Mouse (Mus musculus) c-Kit-positive CD71-positive TER-119-negative erythroid progenitor cells, embryonic 14.5 days (primary cell): ENCODE data around the gene Mob3b.

ENCODE experiments used
- DNase-seq: peaks from one replicate; pipeline ENCODE4 v3.0.0-alpha.2; 2013; ENCODE audit warnings: low read depth

The Mob3b gene

DNA sequence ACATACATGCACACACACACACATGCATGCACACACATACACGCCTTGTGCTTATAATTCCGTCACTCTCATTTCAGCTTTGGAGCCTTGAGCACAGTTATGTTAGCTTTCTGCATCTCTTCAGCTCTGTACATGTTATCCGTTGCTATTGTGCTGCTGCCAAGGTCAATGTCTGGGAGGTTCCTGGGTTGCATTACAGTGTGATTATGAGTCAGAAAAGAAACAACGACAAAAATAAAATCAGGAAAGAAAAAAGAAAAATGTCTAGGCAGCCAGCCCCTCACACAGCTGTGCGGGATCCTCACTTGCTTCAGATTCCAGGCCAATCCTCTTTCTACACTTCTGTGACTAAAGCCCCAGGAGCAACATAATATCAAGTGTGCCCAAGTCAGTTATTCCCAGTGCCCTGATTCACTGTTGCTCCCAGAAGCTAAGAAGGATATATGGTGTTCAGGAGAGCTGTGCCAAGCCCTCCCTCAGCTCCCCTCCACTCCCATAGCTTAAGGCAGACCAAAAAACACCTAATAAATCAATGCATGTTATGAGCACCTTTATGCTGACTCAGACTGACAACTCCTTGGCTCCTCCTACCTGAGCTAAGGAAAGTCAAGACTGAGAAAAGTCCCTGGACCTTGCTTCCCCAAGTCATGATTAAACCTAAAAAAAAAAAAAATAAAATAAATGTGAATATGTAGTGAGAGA, 152.1 kb downstream of the Mob3b start:
- no peak for DNase-seq

DNA sequence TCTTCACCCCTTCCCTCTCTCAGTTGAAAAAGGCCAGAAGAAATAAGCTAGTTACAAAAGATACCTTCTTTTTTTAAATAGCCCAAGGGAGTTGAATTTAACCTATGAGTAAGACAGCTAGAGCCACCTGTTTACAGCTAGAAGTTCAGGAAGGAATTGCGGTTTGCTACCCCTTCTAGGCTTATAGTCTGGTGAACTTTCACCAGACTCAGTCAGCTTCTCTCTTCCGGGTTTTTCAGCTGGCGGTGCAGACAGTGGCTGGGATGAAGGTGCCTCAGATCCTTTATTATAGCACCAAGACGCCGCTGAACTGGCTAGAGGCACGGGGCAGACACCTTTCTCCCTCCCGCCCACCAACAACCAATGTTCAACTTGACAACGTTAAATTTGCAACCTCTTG, 152.8 kb downstream of the Mob3b start:
- no peak for DNase-seq

DNA sequence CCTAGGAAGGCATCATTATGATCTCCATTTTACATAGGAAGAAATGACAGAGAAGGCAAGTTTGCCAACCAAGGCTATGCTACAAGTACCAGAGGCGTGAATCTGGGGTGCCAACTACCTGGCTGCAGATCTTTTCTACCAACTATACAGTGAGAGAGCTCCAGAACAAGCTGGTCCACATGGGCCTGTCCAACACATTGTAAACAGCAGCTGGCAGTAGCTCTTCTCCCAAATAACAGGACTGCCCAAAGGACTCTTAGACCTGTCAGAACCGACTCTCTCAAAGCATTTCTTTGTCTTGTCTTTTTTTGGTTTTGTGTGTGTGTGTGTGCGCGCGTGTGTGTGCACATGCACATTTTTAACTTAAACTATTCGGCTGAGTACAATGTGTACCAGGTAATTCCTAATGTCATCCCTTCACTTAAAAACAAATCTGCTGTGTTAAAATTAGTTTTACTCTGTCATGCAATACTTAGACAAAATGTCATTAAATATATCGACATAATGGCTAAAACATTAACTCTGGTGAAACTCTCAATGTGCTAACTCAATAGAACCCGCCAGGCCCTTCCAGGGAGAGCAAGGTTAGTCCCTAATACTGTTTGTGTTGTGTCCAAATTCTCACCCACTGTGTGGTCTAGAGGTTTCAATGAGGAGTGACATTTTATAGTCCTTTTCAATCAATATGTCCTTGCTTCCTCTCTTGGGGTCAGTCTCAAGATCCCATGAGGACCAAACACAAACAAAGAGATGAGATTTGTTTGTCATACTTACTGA, 153.5 kb downstream of the Mob3b start:
- no peak for DNase-seq

DNA sequence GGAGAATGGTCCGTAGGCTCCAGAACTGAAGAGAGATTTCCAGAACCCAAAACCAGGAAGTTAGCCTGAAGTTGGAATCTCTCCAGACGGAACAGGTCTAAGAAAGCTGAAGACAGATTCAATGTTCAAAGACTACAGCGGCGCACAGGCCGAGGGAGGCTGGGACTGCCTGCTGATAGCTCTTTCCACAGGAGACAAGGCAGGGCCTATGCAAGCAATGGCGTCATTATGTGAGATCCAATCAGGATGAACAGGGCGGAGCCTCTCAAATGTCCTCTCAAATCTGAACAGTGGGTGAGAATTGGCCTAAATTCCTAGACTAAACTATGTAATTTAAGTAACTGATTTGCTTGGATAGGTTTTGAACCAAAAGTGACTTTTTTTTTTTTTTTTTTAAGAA, 160.7 kb downstream of the Mob3b start:
- no peak for DNase-seq

DNA sequence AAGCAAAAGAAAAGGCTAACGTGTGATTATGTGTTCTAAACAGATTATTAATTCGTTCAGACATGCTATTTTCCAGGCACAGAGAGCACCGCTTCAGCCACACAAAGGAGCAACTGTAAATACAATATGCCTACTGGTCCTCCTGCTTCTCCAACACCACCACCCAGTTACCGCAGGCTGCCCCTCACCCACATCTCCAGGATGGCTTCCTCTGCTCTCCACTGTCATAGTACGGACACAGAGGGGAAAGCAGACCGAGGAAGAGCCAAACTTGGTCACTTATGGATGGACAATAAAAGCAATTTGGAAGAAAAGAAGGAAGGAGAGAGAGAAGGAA, 163.7 kb downstream of the Mob3b start:
- no peak for DNase-seq

DNA sequence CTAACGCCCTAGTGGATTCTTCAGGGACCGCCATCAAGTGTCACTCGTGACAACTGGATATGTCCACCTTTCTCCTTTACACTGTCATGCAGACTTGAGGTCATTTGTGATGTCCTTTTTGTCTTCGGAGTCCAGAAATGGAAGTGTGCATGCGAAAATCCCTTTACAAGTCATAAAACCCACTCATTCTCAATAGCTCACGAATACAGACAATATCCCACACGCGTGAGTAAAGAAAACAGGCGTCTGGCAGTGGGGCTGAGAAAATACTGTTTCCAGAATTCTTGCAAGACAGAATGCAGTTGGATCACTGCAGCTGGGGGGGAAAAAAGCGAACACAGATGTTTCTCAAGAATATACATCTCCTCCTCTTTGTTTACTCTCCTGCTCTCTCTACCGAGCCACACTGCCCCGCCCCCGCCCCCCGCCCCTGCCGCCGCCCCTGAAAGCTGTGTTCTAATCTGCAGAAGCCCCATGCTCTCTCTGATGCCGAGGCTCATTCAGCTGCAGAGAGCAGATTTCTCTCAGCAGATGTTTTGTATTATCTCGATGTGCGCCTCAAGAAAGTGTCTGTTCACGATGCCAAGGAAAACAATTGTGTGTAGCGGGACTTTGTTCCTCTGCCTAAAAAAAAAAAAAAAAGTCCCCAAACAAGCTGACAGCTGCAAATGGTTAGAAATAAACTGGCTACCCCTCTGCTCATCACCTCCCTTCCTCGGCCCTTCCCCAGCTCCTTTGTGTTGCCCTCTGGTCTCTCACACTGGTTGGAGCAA, 164.2 kb downstream of the Mob3b start:
- no peak for DNase-seq

DNA sequence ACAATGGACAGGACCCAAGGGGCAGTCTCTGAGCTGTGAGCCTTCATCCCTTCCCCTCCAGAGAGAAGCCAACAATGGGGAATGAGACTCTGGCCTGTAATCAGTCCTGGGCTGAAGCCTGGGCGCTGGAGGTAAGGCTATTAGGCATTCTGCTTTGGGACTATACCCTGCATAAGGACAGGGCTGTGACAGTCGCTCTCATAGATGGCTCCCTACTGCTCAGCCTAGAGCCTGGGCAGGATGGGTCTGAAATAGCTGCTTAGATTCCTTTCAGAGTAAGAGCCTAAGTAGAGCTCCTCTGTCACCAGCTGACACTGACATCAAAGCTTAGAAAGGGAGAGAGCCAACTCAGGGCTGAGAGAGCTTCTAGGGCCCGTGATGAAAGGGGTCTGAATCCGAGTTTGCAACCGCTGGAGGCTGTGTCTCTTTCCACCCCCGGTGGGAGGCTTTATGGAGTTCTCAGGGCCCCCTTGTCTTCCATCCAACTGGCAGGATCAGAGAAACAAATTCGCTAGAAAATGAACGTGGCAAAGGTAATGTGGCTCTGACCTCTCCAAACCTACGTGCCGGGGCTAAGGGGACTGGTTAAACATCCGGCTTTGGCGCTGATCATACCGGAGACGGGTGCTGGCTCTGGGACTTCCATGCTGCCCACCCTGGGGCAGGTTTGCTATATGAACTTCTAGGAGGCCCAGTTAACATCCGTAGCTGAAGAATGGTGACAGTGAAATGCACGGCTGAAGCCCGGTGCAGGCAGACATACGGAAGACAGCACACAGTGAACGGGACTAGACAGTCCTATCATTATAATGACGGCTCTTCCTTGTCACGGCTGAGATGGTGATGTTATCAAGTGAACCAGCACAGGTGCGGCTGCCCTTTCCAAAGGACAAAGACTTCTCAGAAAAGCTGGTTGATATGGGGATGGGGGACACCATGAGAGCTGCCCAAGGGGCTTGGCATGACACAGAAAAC, 165.1 kb downstream of the Mob3b start:
- DNase-seq, result no peak

DNA sequence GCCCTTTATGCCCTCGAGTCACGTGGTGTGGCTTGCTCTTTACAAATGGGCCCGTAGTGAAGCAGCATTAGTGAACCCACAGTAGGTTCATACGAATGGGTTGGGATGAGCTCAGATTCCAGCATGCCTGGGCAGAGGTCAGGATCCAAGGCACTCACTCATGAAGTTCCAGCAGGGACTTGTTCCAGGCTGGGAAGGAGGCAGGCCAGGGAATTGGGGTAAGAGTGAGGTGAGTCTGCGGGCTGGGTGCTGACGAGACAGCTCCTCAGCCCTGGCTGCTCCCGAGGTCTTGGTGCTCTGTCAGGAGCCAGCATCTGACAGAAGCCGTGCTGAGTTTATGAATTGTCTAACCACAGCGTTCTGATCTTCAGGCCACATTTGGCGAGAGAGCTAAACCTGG, 166.2 kb downstream of the Mob3b start:
- no peak for DNase-seq

DNA sequence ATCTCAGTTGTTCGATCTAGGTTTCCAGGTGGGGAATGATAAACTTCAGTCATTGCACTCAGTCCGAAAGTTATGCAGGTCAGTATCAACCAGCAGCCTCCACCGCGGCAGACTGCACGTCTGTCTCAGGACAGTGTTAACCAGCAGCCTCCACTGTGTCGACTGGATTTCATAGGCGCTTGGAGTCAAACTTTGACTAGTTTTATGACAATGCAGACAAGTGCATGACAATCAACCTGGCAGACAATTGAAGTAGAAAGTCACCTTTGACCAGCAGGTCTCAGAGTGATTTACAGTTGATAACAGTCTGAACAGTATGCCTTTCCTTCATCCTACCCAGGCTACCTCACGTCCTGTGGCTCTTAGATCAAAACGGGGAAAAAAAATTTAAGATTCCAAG, 166.6 kb downstream of the Mob3b start:
- DNase-seq, result no peak

DNA sequence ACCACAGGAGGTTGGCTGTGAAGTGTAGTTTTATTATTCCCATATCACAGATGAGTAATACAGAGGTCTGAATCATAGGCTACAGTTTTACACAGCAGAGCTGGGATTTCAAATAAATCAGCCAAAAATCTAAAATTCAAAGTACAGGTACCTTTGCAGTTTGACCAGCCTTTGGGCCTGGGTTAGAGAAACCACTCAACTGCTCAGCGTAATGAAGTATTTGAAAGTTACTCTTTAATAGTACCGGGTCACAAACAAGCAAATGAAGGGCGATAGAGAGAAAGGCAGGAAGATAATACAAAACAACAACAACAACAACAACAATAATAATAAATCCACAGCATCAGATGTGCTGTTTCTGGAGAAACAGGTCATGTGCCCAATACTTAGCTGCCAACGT, 169.7 kb downstream of the Mob3b start:
- no peak for DNase-seq

DNA sequence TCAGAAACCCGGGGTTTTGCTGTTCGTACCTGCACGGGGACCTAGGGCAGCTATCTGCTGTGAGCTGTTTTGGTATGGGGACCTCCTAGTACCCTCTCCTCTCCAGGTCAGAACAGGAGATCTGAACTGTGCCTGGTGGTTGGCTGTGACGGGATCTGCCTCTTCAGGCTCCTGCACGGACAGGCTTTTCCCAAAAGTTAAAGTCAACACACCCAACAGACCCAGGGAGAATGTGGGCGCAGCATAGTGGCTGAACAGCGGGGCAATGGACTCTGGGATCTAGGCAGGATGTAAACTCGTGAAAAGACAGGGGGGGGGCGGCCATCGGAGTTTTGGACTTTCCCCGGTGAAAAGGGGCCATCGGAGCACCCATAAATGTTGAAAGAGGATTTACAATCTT, 170.2 kb downstream of the Mob3b start:
- DNase-seq, result no peak

DNA sequence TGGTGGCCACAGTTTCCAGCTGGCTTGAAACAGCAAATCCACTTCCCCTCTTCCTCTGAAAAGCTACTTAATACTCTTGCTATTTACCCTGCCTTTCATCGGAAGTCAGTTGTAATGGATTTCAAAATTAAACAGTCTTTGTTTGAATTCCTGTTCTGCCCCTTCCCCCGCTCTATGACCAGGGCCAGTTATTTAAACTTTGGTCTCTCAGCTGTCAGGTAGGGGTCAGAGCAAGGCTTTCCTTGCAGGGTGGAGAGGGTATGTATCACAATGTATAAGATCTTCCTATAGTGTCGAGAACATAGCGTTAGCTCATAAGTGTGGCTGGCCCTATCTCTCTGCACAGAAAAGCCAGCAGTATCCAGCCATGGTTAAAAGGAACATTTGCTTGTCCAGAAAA, 170.6 kb downstream of the Mob3b start:
- no peak for DNase-seq

DNA sequence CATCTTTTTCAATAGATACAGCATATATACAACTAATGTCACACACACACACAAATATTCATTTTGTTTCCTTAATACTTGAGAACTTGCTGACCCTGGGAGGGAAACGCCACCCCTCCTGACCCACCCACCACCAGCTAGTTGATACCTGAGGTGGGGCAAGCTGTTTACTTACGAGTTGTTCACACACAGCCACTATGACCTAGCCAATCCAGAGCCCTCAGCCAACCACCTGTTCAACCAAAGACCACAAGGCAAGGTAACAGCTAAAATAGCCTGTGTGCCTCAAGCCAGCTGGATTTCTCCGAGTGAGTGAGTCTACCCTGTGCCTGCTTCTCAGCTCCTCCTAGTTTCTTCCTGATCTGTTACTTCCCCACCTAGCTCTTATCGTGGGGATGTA, 172.9 kb downstream of the Mob3b start:
- DNase-seq, result no peak

DNA sequence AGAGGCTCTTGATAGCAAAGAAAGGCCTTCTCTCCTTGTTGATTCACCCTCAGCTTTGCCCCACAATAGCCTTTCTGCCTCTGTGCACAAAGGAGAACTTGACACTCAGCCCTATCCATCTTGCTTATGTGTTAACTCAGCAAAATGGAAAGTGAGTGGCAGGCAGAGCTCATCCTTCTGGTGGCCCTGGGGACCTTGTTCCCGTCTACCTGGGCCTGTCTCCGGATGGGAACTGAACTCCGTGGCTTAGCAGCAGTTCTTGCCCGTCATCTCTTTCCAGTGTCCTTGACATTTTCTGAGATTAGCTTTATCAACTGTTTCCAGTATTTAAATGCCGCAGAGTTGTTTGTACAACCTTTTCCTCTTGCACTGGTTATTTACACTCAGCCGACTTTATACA, 173.8 kb downstream of the Mob3b start:
- no peak for DNase-seq

DNA sequence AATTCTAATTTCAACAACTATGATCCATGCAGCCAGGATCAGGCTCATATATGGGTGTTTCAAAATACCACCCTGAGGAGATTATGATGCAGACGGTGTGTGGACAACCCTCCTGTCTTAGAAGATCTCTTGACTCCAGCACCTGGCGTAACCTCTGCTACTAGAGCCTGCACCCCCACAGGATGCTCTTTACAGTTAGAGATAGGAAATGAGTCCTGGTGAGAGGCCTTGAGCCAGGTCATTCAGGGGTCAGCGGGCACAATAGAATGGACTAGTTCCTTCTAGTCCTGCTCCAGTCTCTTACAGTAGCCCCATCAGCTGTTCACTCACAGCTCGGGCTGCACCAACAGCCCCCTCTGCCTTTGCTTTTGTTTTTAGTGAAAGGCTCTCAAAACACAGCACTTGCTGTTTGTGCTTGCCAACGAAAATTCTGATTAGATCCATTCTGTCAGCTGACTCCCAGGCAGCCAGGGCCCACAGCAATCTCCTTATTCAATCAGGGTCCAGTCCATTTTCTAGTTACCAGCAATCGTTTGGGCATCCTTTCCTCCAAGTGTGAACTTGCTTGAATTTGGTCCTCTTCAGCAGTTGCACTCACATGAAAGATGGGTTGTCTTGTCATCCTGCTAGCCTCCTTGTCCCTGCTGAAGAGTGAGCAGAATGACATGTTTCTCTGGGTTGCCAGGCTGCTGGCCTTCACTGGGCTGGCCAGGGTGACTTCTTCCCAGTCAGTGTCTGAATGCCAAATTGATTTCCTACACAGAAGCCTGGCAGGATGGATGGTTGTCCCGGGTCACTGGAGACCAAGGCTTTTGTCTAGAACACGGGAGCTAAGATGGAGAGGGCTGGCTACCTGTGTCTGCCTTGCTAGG, 175.7 kb downstream of the Mob3b start:
- no peak for DNase-seq

DNA sequence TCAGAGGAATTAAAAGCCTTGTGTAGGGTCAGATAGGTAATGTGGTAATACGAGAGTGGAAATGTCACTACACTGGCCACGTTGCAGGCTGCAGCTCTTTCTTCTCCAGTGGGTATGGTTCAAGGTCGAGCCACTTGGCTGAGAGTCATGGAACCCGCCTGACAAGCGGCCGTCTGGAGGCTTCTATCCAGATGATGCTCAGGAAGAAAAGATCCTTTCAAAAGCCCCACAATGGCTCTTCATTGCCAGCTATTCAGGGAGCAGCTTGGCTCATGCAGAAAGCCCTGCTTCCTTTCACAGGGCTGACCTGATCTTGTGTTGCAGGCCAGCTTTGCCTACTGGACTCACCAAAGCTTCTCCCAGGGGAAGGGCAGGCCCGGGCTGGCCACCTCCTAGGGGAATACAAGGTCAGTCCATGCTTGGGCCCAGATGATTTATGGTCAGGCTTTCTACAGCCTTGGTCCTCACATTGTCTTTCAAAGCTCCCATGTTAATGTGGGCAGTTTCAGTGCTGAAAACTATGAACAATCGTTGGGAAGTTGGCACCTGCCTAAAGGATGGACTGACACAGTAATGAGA, 176.7 kb downstream of the Mob3b start:
- DNase-seq, result no peak

DNA sequence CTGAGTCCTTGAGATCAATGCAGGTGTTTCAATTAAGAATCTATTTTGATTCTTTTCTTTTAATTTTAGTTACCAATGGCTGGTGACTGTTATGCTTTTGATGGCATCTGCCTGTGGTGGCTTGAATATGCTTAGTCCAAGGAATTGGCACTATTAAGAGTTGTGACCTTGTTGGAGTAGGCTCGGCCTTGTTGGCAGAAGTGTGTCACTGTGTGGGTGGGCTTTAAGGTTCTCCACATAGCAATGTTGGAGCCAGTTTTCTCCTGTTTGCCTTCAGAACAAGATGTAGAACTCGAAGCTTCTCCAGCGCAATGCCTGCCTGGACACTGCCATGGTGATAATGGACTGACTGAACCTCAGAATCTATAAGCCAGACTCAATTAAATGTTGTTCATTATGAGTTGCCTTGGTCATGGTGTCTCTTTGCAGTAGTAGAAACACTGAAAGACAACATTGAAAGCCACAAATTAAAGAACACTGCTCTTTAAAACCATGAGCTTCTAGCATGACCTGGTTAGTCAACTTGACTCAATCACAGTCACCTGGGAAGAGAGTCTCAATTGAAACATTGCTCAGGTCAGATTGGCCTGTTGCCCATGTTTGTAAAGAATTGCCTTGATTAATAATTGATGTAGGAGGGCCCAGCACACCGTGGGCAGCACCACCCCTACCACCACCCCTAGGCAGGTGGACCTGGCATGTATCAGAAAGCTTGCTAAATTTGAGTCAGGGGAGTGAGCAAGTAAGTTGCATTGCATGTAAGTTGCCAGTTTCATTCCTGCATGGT, 180.2 kb downstream of the Mob3b start:
- no peak for DNase-seq

DNA sequence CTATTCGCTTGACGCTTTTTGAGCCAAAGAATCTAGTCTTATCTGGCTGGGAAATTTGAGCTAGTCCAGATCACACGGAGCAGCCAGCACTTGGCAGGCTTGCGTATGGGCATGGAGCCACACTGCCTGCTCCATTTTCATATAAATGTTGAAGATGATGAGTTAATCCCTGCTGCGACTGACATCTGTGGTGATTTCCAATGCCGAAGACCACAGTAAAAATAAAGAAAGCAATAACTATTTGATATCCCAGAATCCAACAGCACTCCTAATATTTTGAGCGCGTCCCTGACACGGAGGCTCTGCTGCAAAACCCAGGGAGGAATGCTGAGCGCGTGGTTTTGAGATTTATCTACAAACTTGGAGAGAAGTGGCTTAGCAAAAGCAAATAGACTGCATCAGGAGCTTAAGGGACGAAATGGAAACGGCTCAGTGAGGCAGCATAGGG, 180.9 kb downstream of the Mob3b start:
- no peak for DNase-seq

DNA sequence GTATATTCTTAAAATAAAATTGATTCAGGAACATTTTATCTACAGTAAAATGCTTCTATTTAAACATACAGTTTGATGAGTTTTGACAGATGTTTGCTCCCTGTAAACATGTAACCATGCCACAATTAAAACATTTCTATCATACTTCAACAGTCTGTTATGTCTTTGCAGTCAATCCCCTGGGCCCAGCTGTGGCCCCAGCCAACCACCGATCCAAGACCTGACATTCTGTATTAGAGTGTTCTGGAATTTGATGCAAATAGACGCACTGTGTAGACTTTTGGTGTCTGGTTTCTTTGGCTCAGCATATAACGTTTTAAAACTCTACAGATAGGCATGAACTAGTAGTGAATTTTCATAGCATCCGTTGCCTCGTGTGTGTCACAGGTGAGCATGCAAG, 182.5 kb downstream of the Mob3b start:
- DNase-seq, result no peak

DNA sequence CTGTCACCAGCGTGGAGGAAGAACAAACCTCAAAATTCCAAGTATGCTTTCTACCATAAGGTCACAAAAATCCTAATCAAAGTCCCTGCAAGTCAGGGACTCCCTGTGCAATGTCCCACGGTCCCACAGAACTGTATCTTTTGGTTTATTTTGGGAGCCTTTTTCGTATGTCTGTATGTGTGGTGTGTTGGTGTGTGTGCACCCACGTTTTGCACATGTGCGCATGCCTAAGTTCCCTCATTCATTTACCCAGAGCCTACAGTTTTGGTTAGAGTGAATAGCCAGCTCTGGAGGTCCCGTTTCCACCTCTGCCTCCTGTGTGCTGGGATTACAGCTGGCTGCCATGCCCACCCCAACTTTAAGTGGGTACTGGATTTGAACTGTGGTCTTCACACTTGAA, 189.7 kb downstream of the Mob3b start:
- DNase-seq, result no peak
